Mouse (Mus musculus) layer of hippocampus, adult 18-20 months (tissue): ENCODE data around the gene Cdc14a. TPM values are rescaled to one million over a fixed set of nuclear protein-coding genes. Genes with fewer than 3 reads are reported as not detected.

Experiments
- DNase-seq, 2 experiments: peaks; one replicate each; pipeline ENCODE4 v3.0.0; 2022; ENCODE audit warnings: low spot score in 2 of 2
- total RNA-seq, 2 experiments: library from RNA; stranded (reverse); gene quantifications; 2 replicates each; pipeline ENCODE4 v1.2.3; 2021

Gene Cdc14a
- total RNA-seq, 2 experiments from 2014 or later = 3.2 to 5.2 TPM

- DNase-seq = peak; percentile 30 to 81
Observed at GRCm38 (mm10) chr3:116331811-116332464, 91.9 kb downstream of the Cdc14a start.

GRCm38 (mm10) chr3:116329976-116330375 lies 93.9 kb downstream of the Cdc14a start:
- no peak for DNase-seq

- DNase-seq = no peak
Observed at GRCm38 (mm10) chr3:116329023-116329762, 94.6 kb downstream of the Cdc14a start.

GRCm38 (mm10) chr3:116327616-116328004 lies 96.2 kb downstream of the Cdc14a start:
- no peak for DNase-seq

- peak; percentile 85 to 94 for DNase-seq
Observed at GRCm38 (mm10) chr3:116327001-116327615, 96.7 kb downstream of the Cdc14a start.

- no peak for DNase-seq
Observed at GRCm38 (mm10) chr3:116325501-116325900, 98.3 kb downstream of the Cdc14a start.

GRCm38 (mm10) chr3:116319696-116320095 lies 104.1 kb downstream of the Cdc14a start:
- no peak for DNase-seq

- no peak for DNase-seq
Observed at GRCm38 (mm10) chr3:116311838-116312237, 112.0 kb downstream of the Cdc14a start.

- DNase-seq = no peak
Observed at GRCm38 (mm10) chr3:116311173-116311572, 112.7 kb downstream of the Cdc14a start.

GRCm38 (mm10) chr3:116310672-116311071 lies 113.2 kb downstream of the Cdc14a start:
- DNase-seq = no peak

- DNase-seq = no peak
Observed at GRCm38 (mm10) chr3:116310033-116310432, 113.8 kb downstream of the Cdc14a start.

- DNase-seq = no peak
Observed at GRCm38 (mm10) chr3:116304800-116305753, 118.8 kb downstream of the Cdc14a start.

GRCm38 (mm10) chr3:116302581-116302980 lies 121.3 kb downstream of the Cdc14a start:
- no peak for DNase-seq

GRCm38 (mm10) chr3:116301754-116302153 lies 122.1 kb downstream of the Cdc14a start:
- DNase-seq = no peak

GRCm38 (mm10) chr3:116298727-116299126 lies 125.1 kb downstream of the Cdc14a start:
- DNase-seq = no peak

GRCm38 (mm10) chr3:116298003-116298402 lies 125.8 kb downstream of the Cdc14a start:
- no peak for DNase-seq

- no peak for DNase-seq
Observed at GRCm38 (mm10) chr3:116297170-116297569, 126.7 kb downstream of the Cdc14a start.

GRCm38 (mm10) chr3:116290041-116290815 lies 133.6 kb downstream of the Cdc14a start:
- DNase-seq = no peak

- no peak for DNase-seq
Observed at GRCm38 (mm10) chr3:116288833-116289232, 135.0 kb downstream of the Cdc14a start.

- DNase-seq = no peak
Observed at GRCm38 (mm10) chr3:116284735-116285134, 139.1 kb downstream of the Cdc14a start.
